Mouse (Mus musculus): ENCODE results near the gene Mfsd6.

- no peak for TF ChIP-seq CTCF (IDR thresholded peaks at IDR 0.05; ENCODE audit: insufficient read depth, low read depth, low read length)
- no peak for TF ChIP-seq POLR2A (IDR thresholded peaks at IDR 0.05; ENCODE audit: insufficient read depth, low read depth, low read length)
Measured at GRCm38 (mm10) chr1:52751634-52752033, 24.4 kb upstream of the Mfsd6 start.

Measured in olfactory bulb, adult 2 months (tissue).